Mouse (Mus musculus) spleen, adult 2 months (tissue): Measurements from ENCODE around the gene Lmcd1.

Experiments
- CTCF ChIP-seq: fragments of 200-500 bp; IDR thresholded peaks from 2 replicates; pipeline ENCODE4 v1.5.1; 2011; ENCODE audit warnings: mild to moderate bottlenecking, inconsistent platforms; ENCODE audit not compliant: insufficient read depth, insufficient read length, insufficient replicate concordance; ENCODE audit errors: extremely low read depth
- POLR2A ChIP-seq: fragments of 200-500 bp; IDR thresholded peaks from 2 replicates; pipeline ENCODE4 v1.6.1; 2011; ENCODE audit warnings: low read depth, low read length, inconsistent platforms

- TF ChIP-seq CTCF (no peak), POLR2A (no peak)
These were observed 91.7 kb downstream of the Lmcd1 start for GRCm38 (mm10) chr6:112365294-112365693.
